Mouse (Mus musculus): Measurements from ENCODE around the gene Sept7.

Gene Sept7

DNA sequence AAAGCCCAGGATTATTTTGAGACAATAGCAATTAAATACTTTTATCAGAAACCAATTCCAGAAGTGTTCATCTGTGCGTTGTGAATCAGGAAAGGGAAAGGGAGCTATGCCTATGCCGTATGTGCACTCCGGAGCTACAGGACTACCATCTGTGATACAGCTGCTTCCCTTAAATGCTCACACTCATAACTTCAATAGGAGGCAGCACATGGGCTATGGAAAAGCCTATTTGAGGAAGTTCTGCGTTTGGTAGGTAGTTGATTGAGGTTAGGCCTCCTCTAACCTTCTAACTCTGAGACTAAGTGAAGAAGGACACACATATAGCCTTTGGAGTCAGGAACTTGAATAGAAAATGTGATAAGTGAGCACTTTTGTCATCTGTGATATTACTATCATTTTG lies 7.1 kb upstream of the Sept7 start:
- TF ChIP-seq GATA4 (IDR thresholded peaks at IDR 0.05; ENCODE audit: insufficient replicate concordance, low read length): no peak

DNA sequence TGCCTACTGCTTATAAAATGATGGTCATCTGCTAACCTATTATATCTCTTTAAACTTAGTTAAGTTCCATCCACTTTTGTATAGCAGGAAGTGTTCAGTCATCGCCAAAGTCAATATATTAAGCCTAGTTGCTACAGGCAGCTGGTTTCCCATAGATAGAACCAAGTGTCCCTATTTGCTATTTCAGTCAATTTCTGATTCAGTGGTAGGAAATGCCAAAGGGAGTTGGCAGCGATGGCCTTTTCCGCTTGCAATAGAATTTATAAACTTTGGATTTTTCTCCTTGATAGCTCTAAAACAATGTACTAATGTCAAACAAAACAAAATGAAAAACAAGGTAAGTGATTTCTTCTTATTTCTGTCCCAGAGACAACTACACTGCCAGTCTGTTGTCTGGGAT lies 5.7 kb upstream of the Sept7 start:
- TF ChIP-seq GATA4 (IDR thresholded peaks at IDR 0.05; ENCODE audit: insufficient replicate concordance, low read length): no peak

DNA sequence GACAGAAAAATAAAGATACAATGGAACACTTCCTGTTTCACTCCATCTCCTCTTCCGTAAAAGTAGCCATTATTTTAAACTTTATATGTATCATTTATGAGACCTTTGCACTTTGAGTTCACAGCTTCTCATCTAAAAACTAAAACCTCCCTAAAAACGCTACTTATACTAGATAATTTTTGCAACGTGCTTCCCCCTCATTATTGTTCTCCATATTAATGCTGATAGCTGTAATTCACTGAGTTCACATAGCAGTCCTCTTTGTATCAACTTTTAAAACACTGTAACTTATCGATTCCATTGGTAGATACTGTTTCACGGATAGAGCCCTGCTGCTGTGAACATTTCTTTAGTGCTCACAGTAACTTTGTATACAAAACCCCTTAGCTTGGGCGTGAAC lies 1.1 kb upstream of the Sept7 start:
- TF ChIP-seq GATA4 (IDR thresholded peaks at IDR 0.05; ENCODE audit: insufficient replicate concordance, low read length): no peak

DNA sequence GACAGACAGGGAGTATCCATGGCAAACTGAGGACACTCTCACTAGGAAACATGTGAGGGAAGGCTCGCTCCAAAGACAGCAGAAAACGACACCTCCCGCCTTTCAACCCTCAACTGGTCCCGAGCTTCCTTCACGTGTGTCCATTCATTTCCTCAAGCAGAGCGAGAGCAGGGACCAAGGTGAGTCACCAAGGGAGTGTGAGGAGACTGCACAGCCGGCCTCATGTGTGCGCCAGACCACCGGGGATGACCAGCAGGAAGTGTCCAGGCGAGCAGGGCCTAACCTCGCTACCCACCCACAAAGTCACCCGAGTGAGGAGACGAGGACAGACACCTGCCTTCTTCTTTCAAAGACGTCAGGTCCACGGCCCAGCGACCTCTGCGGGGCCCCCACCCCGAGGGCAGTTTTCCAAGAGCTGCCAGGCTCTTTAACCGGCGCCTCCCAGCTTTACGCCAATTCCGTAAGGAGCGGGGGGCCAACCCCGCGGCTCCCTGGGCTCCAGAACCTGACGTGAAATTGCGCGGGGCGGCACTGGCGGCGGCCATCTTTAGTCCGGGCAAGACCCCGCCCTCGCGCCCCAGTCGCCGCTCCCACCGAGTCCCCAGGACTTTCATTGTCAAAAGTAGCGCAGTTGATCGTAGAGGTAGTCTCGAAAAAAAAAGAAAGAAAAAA lies 492 bp upstream of the Sept7 start:
- TF ChIP-seq GATA4 (IDR thresholded peaks at IDR 0.05; ENCODE audit: insufficient replicate concordance, low read length): no peak

DNA sequence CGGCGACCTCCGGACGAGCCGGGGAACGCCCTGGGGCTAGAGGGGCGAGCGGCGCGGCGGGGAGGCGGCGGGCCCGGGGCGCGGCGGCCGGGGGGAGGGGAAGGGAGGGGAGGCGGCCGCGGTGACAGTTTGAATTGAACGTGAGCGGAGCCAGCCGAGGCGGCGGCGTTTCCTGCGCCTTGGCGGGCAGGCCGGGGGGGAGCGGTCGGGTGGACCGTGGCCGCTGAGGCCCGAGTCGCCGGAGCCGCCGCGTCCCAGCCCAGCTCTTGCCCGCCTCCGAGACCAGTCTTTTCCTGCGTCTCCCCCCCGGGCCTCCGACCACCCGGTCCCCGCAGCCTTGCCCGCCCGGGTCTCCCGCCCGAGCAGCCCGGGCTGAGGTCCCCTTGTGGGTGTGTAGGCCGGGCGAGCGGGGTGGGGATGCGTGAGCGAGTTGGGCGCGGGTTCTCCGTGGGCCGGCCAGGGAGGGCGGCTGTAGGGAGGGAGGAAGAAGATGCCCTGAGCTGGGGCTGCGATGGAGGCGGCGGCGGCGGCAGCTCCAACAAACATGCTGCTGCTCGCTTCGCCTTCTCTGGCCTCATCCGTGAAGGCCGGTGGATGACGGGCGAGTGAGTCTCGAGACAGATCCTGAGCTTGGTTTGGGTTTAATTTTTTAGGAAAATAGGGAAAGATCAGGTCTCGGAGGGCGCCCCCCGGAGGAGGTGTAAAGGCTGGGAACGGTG lies 679 bp downstream of the Sept7 start:
- no peak for TF ChIP-seq GATA4 (IDR thresholded peaks at IDR 0.05; ENCODE audit: insufficient replicate concordance, low read length)

DNA sequence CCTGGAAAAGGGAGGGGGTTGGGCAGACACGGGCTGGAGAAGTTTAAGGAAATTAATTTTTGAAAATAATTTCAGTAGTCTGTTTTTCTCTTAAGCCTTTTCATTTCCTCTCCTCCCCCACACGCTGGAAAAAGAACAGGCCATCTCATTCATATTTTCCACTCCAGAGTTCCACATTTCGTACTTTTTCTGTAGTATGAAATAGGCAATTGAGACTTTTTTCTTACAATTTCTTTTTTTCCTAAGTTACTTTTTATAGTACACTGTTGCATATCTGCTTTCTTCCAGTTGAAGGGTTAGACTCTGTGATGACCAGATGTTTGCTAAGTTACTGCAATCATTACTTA lies 1.2 kb downstream of the Sept7 start:
- TF ChIP-seq GATA4 (IDR thresholded peaks at IDR 0.05; ENCODE audit: insufficient replicate concordance, low read length): no peak

DNA sequence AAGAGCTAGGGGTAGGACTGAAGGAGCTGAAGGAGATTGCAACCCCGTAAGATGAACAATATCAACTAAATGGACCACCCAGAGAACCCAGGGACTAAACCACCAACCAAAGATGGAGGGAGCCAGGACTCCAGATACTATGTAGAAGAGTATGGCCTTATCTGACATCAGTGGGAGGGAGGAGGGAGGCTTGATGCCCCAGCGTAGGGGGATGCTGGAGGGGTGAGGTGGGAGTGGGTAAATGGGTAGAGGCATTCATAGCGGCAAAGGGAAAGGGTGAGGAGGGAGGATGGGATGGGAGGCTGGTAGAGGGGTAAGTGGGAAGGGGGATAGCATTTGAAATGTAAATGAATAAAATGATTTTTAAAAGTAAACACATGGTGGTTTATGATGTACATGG lies 8.2 kb downstream of the Sept7 start:
- TF ChIP-seq GATA4 (IDR thresholded peaks at IDR 0.05; ENCODE audit: insufficient replicate concordance, low read length): no peak

DNA sequence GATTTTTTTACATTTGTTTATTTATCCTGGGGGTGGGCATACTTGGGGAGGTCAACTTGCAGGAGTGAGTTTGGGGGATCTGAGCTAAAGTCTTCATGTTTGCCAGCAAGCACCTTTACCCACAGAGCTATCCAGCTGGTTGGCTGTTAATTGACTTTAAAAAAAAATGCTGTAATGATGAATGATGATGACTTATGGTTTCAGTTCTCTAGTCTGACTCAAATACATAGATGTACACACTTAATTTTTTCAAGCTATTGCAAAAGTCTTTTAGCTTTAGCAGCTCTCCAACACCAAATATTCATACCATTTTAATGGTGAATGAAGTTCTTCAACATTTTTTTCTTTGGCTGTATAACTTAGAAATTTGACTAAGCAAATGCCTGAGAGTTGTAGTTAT lies 8.7 kb downstream of the Sept7 start:
- no peak for TF ChIP-seq GATA4 (IDR thresholded peaks at IDR 0.05; ENCODE audit: insufficient replicate concordance, low read length)

DNA sequence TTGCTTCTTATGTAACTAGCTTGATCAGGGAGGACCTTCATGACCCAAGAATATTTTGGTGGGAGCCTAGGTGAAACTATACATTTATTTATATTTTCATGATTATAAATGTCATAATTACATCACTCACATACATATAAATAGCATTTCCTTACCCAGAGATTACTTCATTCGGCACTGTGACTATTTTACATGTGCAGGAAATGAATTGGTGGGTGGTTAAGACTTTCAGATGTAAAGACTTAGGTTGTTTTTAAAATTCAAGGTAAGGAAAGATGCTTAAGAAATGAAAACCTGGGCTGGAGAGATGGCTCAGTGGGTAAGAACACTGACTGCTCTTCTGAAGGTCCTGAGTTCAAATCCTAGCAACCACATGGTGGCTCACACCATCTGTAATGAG lies 9.8 kb downstream of the Sept7 start:
- TF ChIP-seq GATA4 (IDR thresholded peaks at IDR 0.05; ENCODE audit: insufficient replicate concordance, low read length): no peak

DNA sequence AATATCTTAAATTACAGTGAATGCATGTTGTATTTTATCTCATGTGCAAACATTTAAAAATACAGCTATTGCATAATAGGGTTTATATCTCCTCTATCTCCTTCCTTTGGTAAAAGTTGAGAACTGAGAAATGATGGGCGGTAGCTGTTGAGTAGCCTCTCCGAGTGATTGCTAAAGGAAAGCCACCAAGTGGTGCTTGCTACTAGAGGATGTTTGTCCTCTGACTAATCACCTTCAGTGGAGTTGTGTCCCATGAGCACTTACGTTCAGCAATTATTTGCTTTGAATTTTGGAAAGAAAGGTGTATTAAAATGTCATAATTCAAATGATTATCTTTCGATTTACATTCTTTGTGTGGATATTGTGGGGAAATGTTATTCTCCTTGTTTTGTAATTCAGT lies 13.6 kb downstream of the Sept7 start:
- no peak for TF ChIP-seq GATA4 (IDR thresholded peaks at IDR 0.05; ENCODE audit: insufficient replicate concordance, low read length)

DNA sequence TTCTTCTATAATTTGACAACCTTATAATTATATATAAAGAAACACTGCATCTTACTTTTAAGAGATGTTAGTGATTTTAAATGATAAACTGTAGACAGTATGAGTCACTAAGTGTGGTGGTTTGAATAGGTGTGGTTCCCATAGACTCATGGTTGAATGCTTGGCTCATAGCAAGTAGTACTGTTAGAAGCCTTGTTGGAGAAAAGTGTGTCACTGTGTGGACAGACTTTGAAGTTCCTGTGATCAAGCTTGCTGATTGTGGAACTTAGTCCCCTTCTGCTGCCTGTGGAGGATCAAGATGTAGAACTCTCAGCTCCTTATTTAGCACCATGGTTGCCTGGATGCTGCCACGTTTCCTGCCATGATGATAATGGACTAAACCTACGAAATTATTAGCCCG lies 14.9 kb downstream of the Sept7 start:
- no peak for TF ChIP-seq GATA4 (IDR thresholded peaks at IDR 0.05; ENCODE audit: insufficient replicate concordance, low read length)

DNA sequence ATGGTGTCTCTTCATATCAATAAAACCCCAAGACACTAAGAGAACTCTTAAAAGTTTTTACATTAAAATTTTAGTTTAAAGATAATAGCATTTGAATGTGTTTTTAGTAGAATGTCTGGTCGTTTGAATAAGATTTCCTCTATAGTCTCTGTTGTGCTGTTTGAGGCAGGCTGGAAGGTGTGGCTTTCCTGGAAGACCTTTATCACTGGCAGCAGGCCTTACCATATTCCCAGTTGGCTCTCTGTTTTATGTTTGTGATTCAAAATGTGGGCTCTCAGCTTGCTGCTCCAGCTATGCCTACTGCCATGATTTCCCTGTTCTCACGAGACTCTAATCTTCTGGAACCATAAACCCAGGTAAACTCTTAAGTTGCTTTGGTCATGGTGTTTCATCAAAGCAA lies 15.3 kb downstream of the Sept7 start:
- TF ChIP-seq GATA4 (IDR thresholded peaks at IDR 0.05; ENCODE audit: insufficient replicate concordance, low read length): no peak

DNA sequence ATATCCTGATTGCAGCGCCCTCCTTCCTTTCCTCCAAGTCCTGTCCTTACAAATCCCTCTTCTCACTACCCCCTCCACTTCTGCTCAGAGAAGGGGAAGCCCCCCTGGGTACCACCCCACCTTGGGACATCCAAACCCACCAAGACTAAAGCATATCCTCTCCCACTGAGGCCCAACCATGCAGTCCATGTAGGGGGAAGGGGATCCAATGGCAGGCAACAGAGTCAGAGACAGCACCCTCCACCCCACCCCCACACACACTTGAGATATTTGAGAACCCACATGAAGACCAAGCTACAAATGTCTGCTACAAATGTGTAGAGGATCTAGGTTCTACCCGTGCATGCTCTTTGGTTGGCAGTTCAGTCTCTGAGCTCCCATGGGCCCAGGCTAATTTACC lies 19.7 kb downstream of the Sept7 start:
- TF ChIP-seq GATA4 (IDR thresholded peaks at IDR 0.05; ENCODE audit: insufficient replicate concordance, low read length): no peak

DNA sequence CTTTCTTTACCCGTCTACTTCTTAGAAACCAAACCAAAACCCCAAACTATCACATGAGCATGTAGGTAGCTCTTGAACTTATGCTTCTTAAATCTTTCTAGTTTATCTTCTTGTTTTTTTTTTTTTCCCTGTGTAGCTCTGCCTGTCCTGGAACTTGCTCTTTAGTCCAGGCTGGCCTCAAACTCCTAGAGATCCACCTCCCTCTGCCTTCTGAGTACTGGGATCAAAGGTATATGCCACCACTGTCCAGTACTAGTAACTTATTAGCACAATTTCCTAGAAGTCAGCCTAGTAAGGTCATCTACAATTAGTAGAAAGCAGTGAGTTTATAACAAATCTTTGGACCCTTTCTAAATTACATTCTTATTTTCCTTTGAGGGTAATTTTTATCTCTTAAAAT lies 37.6 kb downstream of the Sept7 start:
- no peak for TF ChIP-seq GATA4 (IDR thresholded peaks at IDR 0.05; ENCODE audit: insufficient replicate concordance, low read length)

DNA sequence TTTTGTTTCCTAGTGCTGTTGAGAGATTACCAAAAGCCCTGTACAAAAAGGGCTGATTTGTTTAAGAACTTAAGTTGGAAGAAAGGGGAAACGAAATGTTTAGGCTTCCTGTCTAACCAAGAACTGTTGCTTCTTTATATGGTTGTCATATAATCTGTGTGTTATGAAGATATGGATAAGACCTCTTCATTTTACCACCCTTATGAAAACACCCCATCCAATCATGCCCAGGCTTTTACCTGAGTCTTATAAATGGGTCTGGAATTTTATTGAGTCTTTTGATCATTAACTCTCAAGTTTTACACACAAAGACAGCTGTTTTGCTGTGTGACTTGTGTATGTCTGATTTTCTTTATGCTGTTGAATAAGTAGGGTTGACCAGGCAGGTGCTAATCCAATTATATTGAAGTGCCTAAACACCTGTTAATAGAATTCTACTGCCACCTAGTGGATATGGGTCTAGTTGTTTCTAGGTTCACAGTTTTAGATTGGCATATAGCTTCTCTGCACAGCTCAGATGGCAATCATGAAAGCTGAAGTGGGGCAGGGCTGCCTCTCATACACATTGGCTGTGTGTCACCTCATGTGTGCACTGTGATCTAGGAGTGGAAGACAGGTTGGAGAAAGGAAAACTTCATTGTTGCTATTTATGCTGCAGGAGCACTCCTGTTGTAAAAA lies 57.4 kb downstream of the Sept7 start:
- TF ChIP-seq GATA4 (IDR thresholded peaks at IDR 0.05; ENCODE audit: insufficient replicate concordance, low read length): no peak

DNA sequence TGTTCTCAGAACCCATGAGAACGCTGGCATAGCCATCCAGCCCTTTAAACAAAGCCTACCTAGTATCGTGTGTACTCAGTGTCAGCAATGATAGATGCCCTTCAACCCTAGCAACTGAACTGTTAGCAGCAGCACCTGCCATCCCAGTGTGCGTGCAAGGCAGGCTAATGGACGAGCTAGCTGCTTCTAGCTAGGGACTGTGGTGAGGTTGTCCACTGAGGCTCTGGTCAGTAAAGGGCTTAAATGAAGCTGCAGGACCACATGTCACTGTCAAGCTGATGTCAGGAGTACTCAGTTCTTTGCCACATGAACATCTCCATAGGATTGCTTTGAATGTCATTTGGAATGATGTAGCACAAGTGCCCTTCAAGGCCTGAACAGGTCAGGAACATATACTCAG lies 62.1 kb downstream of the Sept7 start:
- TF ChIP-seq GATA4 (IDR thresholded peaks at IDR 0.05; ENCODE audit: insufficient replicate concordance, low read length): no peak
